In the genomic region with DNA sequence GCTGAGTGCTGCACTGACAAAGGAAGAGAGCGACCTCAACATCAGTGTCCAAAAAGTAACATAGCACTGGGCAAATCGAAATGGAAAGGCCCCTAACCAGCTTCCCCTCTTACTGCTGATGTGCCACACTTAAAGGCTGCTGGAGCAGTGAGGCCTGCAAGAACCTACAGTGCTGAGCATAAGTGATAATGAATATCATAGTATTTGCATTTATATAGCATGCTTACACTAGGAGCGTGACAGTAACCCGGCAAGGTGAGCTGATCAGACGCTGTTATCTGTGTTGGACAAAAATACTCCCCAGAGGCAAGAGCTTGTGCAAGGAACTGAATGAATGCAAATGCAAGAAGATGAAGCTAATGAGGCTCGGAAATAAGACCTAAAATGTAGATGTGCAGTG, we compare ENCODE assay signal across 14 mouse cellular contexts.
"Had no signal": no experiment of that assay in that cellular context is flagged by ENCODE, and none has a peak within 500 bp of the region (broad histone marks: within the 10 kb centered on the region; RNA-seq: fewer than 3 reads in every experiment).

No protein-coding gene starts in this region.

- H3K4me1 ChIP-seq: intestine, embryonic 15.5 days; limb, embryonic 12.5 days; liver, embryonic 13.5 days; lung, embryonic 15.5 days; stomach, embryonic 15.5 days had no signal

- H3K36me3 ChIP-seq: intestine, embryonic 15.5 days; limb, embryonic 12.5 days; liver, embryonic 13.5 days; lung, embryonic 15.5 days; stomach, embryonic 15.5 days had no signal

- H3K4me3 ChIP-seq: intestine, embryonic 15.5 days; layer of hippocampus, adult 2 months; limb, embryonic 12.5 days; liver, embryonic 13.5 days; lung, embryonic 15.5 days; stomach, embryonic 15.5 days had no signal

- H3K4me2 ChIP-seq: intestine, embryonic 15.5 days; limb, embryonic 12.5 days; liver, embryonic 13.5 days; lung, embryonic 15.5 days; stomach, embryonic 15.5 days had no signal

- H3K27ac ChIP-seq: intestine, embryonic 15.5 days; layer of hippocampus, adult 2 months; limb, embryonic 12.5 days; liver, embryonic 13.5 days; lung, embryonic 15.5 days; stomach, embryonic 15.5 days had no signal

- ATAC-seq: intestine, embryonic 15.5 days; liver, postnatal 0 days had no signal

- H3K27me3 ChIP-seq: intestine, embryonic 15.5 days; limb, embryonic 12.5 days; liver, embryonic 13.5 days; lung, embryonic 15.5 days; stomach, embryonic 15.5 days had no signal

- H3K9ac ChIP-seq: intestine, embryonic 15.5 days; limb, embryonic 12.5 days; liver, embryonic 13.5 days; liver, postnatal 0 days; lung, embryonic 15.5 days; stomach, embryonic 15.5 days had no signal

- DNase-seq: kidney, adult 18-20 months; kidney, postnatal 10 days; kidney, postnatal 4 days; liver; liver, embryonic 13.5 days; liver, postnatal 0 days; right cerebral cortex, postnatal 14 days; thymus, adult 2 months; thymus, postnatal 25 days had no signal

- H3K9me3 ChIP-seq: intestine, embryonic 15.5 days; limb, embryonic 12.5 days; liver, embryonic 13.5 days; lung, embryonic 15.5 days; stomach, embryonic 15.5 days had no signal
